Mouse (Mus musculus): ENCODE measurements around the gene Ece1. TPM values are rescaled to one million over a fixed set of nuclear protein-coding genes. Genes with fewer than 3 reads are reported as not detected.

Gene Ece1
- total RNA-seq, 2 experiments from 2014 or later, result 65.0 to 78.0 TPM

DNA sequence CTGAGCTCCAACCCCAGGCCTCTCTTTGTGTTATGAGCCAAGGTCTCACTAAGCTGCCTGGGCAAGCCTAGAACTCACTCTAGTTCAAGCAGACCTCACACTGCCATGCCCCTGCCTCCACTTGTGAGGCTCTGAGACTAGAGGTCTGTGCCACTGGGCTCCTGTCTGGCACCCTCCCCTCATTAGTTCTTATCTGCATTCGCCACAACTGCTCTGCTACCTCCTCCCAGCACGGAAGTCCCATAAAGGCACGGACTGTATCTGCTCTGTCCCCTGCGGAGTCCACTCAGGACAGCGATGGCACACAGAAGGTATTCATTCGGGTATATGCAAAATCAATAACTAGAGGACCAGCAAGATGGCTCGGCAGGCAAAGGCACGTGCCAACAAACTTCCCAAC is 19.4 kb downstream of the Ece1 start:
- no peak for DNase-seq (ENCODE audit: low spot score)

DNA sequence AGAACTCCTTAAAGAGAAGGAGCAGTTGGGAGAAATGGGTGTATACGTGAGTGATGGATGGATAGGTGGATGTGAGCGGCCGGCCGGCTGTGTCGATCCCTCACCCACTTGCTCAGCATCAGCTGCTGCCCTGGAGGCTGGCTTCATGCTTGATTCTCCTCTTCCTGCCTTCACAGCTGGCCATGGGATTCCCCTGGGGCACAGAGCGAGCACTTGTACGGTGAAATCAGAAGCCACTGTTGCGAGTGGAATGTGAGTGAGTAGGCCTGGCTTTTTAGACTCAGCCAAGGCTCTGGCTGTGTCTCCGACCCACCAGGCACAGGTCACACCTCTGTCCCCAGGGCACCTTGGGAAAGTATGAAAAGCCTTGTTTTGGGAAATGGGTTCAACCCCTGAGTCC is 20.6 kb downstream of the Ece1 start:
- DNase-seq (ENCODE audit: low spot score), result peak; percentile 56

DNA sequence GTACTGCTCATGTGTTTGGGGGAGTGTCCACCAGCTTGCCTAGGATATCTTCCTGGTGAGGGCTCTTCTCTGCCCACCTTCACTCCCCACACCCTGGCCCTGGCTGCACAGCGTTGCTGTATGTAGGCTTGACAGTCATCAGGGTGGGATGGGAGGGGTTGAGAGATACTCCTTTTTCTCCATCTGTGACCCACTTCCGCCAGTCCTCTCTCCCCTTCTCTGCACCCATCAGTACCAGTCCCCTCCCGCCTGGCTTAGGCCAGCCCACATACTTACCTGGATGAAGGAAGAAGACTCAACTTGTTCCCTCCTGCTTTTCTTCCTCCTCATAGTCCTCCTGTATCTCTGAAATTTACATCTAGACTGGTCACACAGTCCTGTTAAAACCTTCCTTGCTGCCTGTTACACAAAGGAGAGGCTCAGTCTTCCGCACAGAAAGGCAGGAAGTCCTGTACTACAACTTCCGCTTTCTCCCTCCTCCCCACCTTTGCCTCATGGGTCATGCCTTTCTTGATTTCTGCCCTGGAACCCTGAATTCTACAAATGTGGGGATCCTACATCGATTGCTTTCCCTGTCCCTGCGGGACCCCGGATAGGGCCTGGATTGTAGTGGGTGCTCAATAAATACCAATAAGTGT is 21.6 kb downstream of the Ece1 start:
- DNase-seq (ENCODE audit: low spot score), result no peak

DNA sequence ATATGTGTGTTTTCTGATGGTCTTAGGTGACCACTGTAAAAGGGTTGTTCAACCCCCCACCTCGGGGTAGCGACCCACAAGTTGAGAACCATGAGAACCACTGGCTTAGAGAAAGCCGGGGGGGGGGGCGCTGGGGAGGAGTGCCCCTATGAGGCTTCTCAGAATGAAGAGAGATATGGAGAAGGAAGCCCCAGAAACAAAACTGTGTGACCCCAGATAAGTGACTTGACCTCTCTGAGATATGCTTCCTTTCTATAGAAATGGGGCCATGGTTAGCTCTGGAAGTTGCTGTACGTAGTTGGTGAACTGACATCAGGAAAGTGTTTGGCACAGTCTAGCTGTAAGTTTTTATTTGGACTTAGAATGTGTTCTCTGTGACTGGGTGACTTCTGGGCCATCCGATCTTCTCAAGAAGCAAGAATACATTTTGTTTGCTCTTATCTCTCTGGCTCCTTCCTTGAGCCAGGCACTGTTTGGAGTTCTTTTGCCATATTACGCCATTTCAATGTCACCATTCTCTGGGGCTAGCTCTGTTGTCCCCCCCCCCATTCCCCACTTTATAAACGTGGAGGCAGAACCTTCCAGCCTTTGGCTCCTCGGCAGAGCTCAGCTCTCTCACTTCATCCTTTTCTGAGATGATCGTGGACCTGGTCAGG is 25.4 kb downstream of the Ece1 start:
- no peak for DNase-seq (ENCODE audit: low spot score)

DNA sequence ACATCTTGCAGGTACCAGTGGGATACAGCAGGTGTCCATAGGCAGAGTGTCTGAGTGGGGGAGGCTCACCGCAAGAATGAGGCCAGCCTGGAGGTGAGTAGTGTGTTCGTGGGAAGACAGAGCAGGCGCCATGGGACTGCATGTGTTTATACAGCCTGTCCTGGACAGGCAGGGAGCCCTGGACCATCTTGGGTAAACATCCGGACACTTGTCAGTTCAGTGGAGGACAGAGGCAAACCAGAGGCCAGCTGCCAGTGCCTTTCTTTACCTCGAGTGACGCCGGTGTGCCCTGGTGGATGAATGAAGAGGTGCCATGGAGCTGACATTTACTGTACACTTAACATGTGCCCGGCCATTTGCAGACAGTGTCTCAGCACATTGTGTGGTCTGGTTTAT is 26.0 kb downstream of the Ece1 start:
- DNase-seq (ENCODE audit: low spot score), result no peak

DNA sequence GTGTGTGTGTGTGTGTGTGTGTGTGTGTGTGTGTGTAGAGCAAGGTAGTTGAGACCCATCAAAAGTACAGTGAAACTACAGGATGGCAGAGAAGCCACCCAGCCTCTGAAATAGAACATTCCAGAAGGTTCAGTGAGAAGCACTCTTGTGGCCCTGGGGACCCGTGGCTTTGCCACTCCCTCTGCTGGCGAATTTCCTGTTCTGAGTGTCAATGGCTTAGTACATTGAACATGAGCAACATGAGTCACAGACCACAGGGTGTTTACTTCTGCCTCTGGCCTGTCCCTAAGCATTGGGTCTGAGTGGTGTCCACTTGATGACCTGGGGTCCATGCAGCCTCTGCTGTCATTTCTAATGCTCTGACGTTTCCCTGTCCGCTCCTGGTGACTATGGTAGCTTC is 28.6 kb downstream of the Ece1 start:
- DNase-seq (ENCODE audit: low spot score), result peak; percentile 81

DNA sequence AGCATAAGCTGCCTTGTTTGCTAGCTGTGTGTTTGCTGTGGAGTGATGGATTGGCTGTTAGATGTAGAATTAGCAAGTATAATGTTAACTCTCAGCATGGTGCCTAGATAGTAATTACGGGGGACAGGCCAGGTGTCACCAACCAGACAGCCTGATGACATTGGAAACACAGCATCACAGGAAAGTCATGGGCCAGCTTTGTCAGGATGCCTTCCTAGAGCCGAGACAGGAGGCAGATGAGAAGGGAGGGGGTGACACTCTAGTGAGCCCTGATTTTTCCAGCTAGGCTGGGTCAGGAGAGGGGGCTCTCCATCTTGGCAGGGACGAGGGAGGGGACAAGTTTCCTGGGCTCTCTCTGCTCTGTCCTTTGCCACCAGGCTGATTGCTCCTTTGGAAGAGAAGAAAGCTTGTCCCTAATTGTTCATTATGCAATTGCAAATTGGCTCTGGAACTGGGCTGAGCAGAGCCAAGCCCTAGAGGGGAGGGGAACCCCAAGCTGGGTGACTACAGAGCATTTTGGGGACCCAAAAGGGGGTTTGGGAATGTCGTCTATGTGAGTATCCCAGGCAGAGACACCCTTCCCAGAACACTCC is 29.6 kb downstream of the Ece1 start:
- peak; percentile 55 for DNase-seq (ENCODE audit: low spot score)

DNA sequence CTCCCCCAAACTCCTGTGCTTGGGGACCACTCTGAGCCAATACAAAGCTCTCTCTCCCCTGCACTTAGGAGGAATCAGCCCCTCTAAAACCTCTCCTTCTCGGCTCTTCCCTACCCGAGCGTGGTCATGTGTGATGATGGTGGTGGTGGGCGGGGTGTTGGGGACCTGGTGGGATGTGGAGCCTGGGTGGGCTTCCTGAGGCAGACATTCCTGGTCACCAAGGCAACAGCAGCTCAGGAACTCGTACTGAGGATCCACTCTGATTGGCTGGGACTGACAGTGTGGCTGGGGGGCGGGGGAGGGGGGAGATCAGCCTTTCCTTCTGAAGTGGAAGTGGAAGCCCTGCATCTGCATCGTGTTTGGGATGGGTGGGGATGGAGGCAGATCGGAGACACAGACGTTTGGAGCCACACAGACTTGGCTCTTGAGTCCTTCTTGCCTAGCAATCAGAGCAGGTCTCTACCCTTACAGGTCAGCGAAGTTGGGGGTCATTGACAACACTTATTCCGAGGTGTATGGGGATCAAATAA is 30.7 kb downstream of the Ece1 start:
- no peak for DNase-seq (ENCODE audit: low spot score)

DNA sequence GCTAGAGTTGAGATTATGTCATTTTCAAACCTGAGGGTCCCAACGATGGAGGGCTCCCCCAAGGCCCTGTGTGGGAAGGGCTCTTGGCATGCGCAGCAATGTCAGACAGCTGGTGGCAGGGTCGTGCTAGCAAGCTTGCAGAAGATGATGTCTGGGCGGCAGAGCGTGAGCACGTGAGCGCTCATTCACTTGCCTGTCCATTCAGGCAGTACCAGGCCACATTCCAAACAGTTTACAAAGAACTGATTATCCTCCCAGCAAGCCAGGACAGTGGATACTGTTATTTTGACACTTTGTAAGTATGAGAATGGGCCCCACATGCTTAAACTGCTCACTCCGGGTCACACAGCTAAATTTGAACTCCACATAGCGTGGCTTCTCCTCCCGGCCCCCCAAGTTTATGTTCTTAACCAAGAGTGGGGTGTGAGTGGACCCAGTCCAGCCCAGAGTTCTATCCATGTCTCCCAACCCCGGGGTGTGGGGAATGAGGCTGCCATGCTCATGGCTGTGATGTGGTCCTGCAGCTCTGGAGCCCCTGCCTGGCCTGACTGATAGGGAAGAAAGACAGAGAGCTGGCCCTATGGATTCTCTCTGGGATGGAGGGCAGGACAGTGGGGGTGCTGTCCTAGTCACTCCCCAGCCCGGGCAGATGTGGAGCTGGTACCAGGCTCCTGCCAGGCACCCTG is 34.7 kb downstream of the Ece1 start:
- no peak for DNase-seq (ENCODE audit: low spot score)

DNA sequence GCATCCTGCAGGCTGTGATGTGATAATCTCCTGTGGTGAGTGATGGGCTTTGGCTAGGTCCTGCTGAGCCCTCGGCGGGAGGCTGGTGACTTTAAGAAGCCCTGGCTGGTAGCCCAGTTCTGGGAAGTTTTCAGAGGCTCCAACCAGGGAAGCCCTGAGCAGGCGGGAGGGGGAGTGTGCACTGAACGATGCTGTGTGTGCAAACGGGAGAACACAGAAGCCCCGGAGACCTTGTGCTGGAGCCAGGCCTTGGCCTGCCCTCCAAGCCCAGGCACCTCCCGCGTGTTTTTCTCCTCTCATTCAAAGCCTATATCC is 35.2 kb downstream of the Ece1 start:
- DNase-seq (ENCODE audit: low spot score), result peak; percentile 87

DNA sequence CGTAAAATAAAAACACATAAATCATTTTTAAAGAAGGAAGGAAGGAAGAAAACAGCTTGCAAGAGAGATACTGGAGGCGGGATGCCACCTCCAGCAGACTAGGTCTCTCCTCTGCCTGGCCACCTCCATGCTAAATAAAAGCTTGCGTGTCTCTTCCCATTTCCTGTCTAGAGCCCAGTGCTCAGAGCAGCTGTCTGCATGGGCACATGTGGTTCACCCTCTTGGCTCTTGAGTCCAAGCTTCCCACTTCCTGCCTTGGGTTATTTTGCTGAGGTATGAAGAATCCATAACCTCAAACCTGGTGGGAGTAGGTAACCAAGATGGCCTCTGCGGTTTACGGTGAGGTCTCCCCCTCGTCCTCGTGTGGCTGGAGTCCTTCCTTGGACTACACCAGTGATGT is 36.5 kb downstream of the Ece1 start:
- DNase-seq (ENCODE audit: low spot score), result no peak

DNA sequence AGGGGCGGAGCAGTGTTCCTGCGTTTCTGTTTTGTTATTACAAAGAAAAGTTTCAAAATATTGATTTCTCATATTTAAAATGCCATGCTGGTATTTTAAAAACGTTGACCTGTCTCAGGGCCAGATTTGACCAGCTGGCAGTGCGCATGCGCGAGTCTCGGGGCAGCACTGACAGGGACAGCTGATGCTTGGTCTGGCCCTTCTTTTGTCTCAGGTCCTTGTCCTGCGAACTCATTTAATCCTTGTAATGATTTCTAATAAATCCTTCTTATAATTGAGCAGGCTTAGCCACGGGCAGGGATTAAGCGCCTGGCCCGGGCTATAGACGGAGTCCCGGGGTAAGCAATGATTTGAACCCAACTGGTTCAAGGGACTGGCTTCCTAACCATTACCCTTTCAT is 40.2 kb downstream of the Ece1 start:
- DNase-seq (ENCODE audit: low spot score), result no peak

DNA sequence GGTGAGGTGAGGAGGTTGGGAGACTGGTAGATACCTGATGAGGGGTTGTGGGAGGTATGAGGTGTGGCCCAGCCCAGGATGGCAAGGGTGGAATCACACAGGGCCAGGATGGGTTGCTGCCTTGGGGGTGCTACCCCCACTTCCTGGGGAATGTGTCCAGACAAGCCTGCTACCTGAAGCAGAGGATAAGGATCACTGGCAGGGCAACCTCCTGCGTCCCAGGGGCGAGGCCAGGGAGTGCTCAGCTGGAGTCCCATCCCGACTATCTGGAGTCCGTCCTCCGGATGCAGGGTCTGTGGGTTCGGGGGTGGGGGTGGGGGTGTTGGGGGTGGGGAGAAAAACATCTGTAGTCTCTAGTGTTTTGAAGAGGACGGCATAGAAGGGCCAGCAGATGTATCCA is 40.8 kb downstream of the Ece1 start:
- no peak for DNase-seq (ENCODE audit: low spot score)

DNA sequence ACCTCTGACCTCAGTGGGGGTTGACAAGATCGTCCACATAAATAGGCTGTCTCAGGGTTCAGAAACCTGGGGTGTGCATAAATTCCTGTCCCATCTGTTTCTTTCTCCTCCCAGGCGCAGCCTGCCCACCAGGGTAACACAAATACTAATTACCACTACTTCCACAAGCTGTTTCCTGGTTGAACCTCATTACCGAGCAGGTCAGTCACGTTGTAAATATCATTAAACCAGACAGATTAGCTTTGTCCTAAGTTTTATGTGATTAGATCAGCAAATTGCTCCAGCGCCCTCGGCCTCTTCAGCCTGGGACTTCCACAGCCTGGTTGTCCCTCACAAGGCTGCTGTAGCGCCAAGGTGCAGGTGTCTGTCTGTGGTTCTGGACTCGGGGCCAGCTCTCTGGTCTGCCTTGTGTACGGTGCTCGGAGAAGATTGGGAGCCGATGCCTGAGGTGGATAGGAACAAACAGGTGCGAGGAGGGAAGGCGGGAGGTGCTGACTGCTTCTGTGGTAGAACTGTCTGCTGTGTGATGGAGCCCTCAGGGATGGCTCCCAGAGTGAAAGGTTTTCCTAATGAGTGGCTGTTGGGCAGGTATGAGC is 43.0 kb downstream of the Ece1 start:
- no peak for DNase-seq (ENCODE audit: low spot score)

DNA sequence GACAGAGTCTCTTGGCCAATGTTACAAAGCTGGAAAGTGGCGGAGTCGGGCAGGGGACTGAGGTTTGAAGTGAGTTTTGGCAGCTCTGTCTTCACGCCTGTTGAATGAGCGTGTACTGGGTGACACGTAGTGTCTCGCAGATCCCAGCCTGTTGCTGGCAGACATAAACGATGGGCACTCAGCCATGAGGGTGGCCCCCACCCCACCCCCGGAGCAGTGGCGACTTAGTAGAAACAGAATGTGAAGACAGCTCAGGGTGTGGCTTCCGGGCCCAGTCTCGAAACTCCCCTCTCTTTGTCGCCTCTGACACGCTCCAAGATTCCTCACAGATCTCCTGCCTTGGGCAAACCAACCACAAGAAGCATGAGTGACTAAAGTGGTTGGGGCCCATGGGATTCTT is 45.9 kb downstream of the Ece1 start:
- peak; percentile 66 for DNase-seq (ENCODE audit: low spot score)

DNA sequence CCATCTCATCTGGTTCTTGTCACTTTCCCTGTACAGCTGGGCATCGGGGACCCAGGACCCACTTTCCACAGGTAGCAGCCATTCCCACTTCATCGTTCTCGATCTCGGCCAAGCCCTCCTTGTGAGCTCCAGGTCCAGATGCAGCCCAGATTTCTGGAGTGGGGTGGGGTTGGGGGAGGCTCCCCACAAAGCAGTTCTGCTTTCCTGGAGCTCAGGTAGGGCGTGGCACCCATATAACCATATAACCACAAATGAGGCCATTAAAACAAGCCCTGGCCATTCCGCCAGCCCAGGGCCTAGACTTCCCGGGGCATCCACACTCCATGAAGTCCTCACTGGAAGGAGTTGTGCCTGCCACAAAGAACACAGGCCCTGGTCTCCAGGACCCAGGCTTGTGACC is 46.5 kb downstream of the Ece1 start:
- no peak for DNase-seq (ENCODE audit: low spot score)

DNA sequence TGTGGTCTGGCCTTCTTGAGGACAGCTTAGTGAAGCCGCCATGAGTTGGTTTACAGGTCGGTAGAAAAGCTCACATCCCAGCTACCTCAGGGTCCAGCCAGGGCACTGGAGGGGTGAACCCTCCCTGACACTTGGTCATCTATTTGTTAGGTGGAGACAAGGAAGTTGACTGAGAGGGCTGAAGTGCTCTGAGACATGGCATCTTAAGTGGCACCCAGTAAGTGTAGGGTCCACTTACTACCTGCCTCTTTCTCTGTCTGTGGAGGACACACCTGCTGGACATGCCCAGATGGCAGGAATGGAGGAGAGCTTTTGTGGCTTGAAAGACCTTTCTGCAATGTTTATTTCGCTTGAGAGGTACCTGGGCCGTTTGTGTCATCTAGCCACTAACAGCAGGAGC is 46.9 kb downstream of the Ece1 start:
- no peak for DNase-seq (ENCODE audit: low spot score)

DNA sequence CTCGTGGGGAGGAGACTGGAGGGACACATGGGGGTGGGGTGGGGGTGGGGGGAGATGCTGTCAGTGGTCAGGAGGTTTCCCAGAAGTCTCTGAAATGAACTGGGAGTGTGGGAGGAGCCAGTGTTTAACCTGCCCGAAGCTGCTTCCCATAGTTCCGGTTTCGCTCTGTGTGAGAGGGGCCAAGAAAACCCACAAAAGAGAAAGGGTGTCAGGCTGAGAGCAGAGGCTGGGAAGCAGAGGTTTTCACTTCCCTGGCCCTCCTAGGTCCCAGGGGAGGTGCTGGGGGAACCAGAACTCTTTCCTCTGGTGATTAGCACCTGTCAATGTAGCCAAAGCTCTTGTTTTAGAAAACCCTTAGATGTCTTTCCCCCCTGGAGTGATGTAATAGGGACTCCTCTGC is 47.4 kb downstream of the Ece1 start:
- no peak for DNase-seq (ENCODE audit: low spot score)

DNA sequence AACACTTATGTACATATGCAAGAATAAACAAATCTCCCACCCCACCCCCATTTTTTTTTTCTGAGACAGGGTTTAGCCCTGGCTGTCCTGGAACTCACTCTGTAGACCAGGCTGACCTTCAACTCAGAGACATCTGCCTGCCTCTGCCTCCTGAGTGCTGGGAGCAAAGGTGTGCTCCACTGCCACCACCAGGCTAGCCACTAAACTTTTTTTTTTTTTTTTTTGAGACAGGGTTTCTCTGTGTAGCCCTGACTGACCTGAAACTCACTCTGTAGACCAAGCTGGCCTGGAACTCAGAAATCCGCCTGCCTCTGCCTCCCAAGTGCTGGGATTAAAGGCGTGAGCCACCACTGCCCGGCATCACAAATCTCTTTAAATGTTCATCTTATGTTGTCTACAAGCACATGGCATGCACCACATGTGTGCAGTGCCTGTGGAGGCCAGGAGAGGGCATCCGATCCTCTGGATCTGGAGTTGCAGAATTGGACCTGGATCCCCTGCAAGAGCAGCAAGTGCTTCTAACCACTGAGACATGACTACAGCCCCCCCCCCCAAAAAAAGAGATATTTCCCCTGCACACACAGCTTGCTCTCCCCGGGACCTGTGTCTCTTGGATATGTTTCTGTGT is 48.5 kb downstream of the Ece1 start:
- peak; percentile 56 for DNase-seq (ENCODE audit: low spot score)

DNA sequence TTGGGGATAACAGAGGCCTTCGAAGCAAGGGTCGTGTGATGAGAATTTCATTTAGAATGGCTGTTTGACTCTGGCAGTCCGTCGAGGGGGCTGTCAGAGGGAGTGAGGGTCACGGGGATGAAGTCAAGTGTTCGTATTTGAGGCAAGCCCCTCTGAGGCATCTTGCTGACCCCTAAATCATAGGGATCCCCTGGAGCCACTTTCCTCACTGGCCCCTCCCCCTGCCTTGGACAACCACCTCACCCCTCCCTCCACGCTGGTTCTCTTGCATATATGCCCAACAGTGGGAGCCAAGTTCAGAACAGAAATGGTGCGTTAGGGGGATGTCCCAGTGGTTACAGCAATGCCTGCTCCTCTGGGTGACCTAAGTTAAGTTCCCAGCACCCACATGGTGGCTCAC is 49.6 kb downstream of the Ece1 start:
- no peak for DNase-seq (ENCODE audit: low spot score)

DNA sequence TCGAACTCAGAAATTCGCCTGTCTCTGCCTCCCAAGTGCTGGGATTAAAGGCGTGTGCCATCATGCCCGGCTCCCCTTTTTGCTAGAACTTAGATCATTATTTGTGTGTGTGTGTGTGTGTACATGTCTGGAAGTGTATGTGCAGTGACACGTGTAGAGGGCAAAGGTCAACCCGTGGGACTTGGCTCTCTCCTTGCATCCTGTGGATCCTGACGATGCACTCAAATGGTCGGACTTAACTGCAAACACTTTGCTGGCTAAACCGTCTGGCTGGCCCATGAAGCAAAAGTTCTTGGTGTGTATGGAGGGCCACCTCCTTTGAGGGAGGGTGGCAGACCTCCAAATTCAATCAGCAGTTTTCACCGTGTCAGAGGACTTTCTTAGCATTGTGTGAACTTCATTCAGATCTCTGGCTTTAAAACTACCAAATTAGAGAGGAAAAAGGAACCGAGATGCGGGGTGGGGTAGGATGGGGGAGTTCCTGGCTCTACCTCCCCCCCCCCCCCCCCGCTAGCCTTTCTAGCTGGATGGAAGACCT is 50.8 kb downstream of the Ece1 start:
- no peak for DNase-seq (ENCODE audit: low spot score)
